Mouse (Mus musculus) MEL (cell line): ENCODE measurements around the gene Fars2.

Source experiments
- CHD1 ChIP-seq: IDR thresholded peaks from 2 replicates; pipeline ENCODE4 v1.6.1; 2012; ENCODE audit warnings: low read depth, mild to moderate bottlenecking, inconsistent platforms, low read length, improper control_type of control experiment
- CTCF ChIP-seq, 3 experiments: IDR thresholded peaks in 2 of 3; conservative IDR thresholded peaks in 1 of 3; 2 replicates each; pipeline ENCODE4 v1.5.1; 2011 to 2012; ENCODE audit warnings: low read length in 3 of 3, low read depth in 2 of 3, mild to moderate bottlenecking in 2 of 3, improper control_type of control experiment in 1 of 3, inconsistent platforms in 1 of 3, mixed read lengths in 1 of 3, moderate library complexity in 1 of 3; ENCODE audit not compliant: control insufficient read depth in 1 of 3, insufficient read depth in 1 of 3, poor library complexity in 1 of 3, severe bottlenecking in 1 of 3
- EP300 ChIP-seq, 2 experiments: IDR thresholded peaks; 2 replicates each; pipeline ENCODE4 v1.6.1; 2011; ENCODE audit warnings: improper control_type of control experiment in 2 of 2, low read length in 2 of 2, low read depth in 1 of 2, mild to moderate bottlenecking in 1 of 2
- GATA1 ChIP-seq: IDR thresholded peaks from 2 replicates; pipeline ENCODE4 v1.6.1; 2011; ENCODE audit warnings: low read depth, low read length, improper control_type of control experiment
- MAZ ChIP-seq: IDR thresholded peaks from 2 replicates; pipeline ENCODE4 v1.6.1; 2012; ENCODE audit warnings: low read depth, mild to moderate bottlenecking, inconsistent platforms, low read length, improper control_type of control experiment
- POLR2A ChIP-seq, 2 experiments: IDR thresholded peaks; 2 replicates each; pipeline ENCODE4 v1.6.1; 2011 to 2012; ENCODE audit warnings: low read length in 2 of 2, mild to moderate bottlenecking in 2 of 2, control low read depth in 1 of 2, improper control_type of control experiment in 1 of 2, low read depth in 1 of 2, moderate library complexity in 1 of 2; ENCODE audit not compliant: control insufficient read depth in 1 of 2, insufficient read depth in 1 of 2, poor library complexity in 1 of 2
- POLR2AphosphoS2 ChIP-seq: IDR thresholded peaks from 2 replicates; pipeline ENCODE4 v1.6.1; 2011; ENCODE audit warnings: low read length, improper control_type of control experiment
- RAD21 ChIP-seq: IDR thresholded peaks from 2 replicates; pipeline ENCODE4 v1.6.1; 2011; ENCODE audit warnings: mild to moderate bottlenecking, low read depth, low read length, improper control_type of control experiment
- ZC3H11A ChIP-seq: IDR thresholded peaks from 2 replicates; pipeline ENCODE4 v1.6.1; 2012; ENCODE audit warnings: low read depth, mild to moderate bottlenecking, inconsistent platforms, low read length, improper control_type of control experiment
- ZKSCAN1 ChIP-seq: IDR thresholded peaks from 2 replicates; pipeline ENCODE4 v1.6.1; 2012; ENCODE audit warnings: low read depth, mild to moderate bottlenecking, inconsistent platforms, low read length, improper control_type of control experiment, moderate library complexity

- TF ChIP-seq CTCF (IDR thresholded peaks at IDR 0.05 in 2 of 3, conservative IDR thresholded peaks at IDR 0.05 in 1 of 3; ENCODE audit: control insufficient read depth in 1 of 3, insufficient read depth in 1 of 3, low read depth in 2 of 3, low read length in 3 of 3, poor library complexity in 1 of 3, severe bottlenecking in 1 of 3) (no peak), POLR2A (IDR thresholded peaks at IDR 0.05; ENCODE audit: control insufficient read depth in 1 of 2, insufficient read depth in 1 of 2, low read depth in 1 of 2, low read length in 2 of 2, poor library complexity in 1 of 2) (no peak), MAZ (no peak), ZKSCAN1 (no peak), CHD1 (no peak), POLR2AphosphoS2 (no peak), EP300 (IDR thresholded peaks at IDR 0.05; ENCODE audit: low read depth in 1 of 2, low read length in 2 of 2) (no peak), GATA1 (no peak), ZC3H11A (no peak), RAD21 (no peak)
These were observed 22.5 kb downstream of the Fars2 start for GRCm38 (mm10) chr13:36139703-36140102.
